Mouse (Mus musculus) lung, adult 2 months (tissue): ENCODE results near the gene Gm3106. TPM values are rescaled to one million over a fixed set of nuclear protein-coding genes. Genes with fewer than 3 reads are reported as not detected.
"Not testable (repeated sequence)": the region's sequence is repeated elsewhere in the genome, so short reads cannot be mapped to it uniquely, and the experiment has no call there.

ENCODE experiments used
- DNase-seq: peaks from one replicate; pipeline ENCODE4 v3.0.0; 2022
- H3K4me1 ChIP-seq: fragments of 200-500 bp; 2 replicates; pipeline ENCODE4 v1.6.1; 2011; ENCODE audit warnings: low read length; ENCODE audit not compliant: control insufficient read depth, insufficient read depth
- H3K4me3 ChIP-seq: fragments of 200-500 bp; replicated peaks from 2 replicates; pipeline ENCODE3; 2011; ENCODE audit warnings: low read depth, mild to moderate bottlenecking, control low read depth, low read length; ENCODE audit errors: extremely low read depth
- WGBS: fragments of 180-500 bp; shearing (Covaris S2); methylation state at CpG from one replicate; pipeline ENCODE4 v1.1.7; 2018; 5-methylcytosine and 5-hydroxymethylcytosine counted together
- polyA plus RNA-seq: library from polyadenylated mRNA; depleted of rRNA; stranded (reverse); fragments of >200 nt; gene quantifications from 2 replicates; pipeline ENCODE4 v1.2.3, GENCODE M21; 2012; rRNA removed

The Gm3106 gene
- polyA plus RNA-seq = not detected in 2 replicates

DNA sequence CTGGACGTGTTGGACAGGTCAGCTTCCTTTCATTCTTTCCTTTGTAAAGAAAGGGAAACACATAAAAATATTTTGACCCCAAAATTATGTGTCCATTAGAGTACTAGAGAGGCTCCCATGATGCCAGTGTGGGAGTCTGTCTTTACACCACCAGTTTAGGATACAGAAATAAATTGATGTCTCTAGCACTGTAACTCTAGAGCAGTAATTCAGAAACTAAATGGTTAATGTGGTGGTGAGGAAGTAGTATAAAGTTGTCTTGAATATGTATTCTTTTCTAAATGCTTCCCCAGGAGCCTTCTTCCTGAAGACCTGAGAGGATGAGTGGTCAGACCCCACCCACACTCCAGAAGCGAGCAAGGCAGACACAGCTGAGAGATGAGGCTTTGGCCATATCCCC is at the start of gene Gm3106:
Gm3106 (plus strand) TSS at position 301 of the 400 bp plus-strand sequence.
- WGBS = no CpG with 5 or more reads among the region's 2 CpGs
- not testable (repeated sequence) for H3K4me1 ChIP-seq, H3K4me3 ChIP-seq, DNase-seq

Other genes starting within 250 kb of the Gm3106 start
- gene BC061212, start 147.5 kb upstream of the Gm3106 start, polyA plus RNA-seq = not detected in 2 replicates
- gene Gm6351, start 141.6 kb upstream of the Gm3106 start, polyA plus RNA-seq = not detected in 2 replicates
- gene A430089I19Rik, start 88.8 kb downstream of the Gm3106 start, polyA plus RNA-seq = not detected in 2 replicates
- not detected in 2 replicates for gene Gm6502, start 96.4 kb downstream of the Gm3106 start, polyA plus RNA-seq
- gene AA792892, start 121.7 kb downstream of the Gm3106 start, polyA plus RNA-seq = not detected in 2 replicates
- gene Gm7682, start 227.8 kb downstream of the Gm3106 start, polyA plus RNA-seq = not detected in 2 replicates